Mouse (Mus musculus) G1E (cell line): ENCODE measurements around the gene Trappc6a.

Experiments used
- CTCF ChIP-seq: IDR thresholded peaks from 2 replicates; pipeline ENCODE4 v1.5.1; 2012; ENCODE audit warnings: low read depth, low read length, inconsistent platforms, mixed read lengths
- GATA1 ChIP-seq: IDR thresholded peaks from 2 replicates; pipeline ENCODE4 v1.6.1; 2012; ENCODE audit warnings: borderline replicate concordance, low read length, inconsistent platforms, mixed read lengths
- GATA2 ChIP-seq: IDR thresholded peaks from 2 replicates; pipeline ENCODE4 v1.6.1; 2012; ENCODE audit warnings: low read depth, low read length, inconsistent platforms, borderline replicate concordance
- POLR2AphosphoS5 ChIP-seq: IDR thresholded peaks from 2 replicates; pipeline ENCODE4 v1.6.1; 2012; ENCODE audit warnings: low read depth, low read length, inconsistent platforms; ENCODE audit not compliant: insufficient replicate concordance

DNA sequence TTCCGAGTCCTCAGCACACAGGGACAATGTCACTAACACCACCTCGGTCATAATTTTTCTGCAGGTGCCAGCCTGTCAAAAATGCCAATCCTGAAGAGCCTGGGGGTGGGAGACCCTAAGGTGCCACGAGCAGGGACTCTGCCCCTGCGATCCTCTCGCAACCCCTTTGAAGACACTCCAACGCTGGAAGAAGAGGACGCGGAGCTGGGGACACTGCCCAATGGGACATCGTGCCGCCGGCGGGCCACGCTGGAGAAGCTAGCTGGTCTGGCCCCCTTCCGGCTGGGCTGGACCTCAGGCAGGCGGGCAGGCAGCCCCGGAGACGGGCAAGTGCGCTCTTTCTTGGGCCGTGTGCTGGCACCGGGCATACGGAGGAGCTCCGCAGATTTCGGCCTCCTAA is 38.8 kb upstream of the Trappc6a start:
- no peak for TF ChIP-seq GATA1
- no peak for TF ChIP-seq CTCF
- no peak for TF ChIP-seq GATA2
- no peak for TF ChIP-seq POLR2AphosphoS5
